Mouse (Mus musculus) C2C12 (cell line): ENCODE data around the gene Clk1. TPM values are rescaled to one million over a fixed set of nuclear protein-coding genes. Genes with fewer than 3 reads are reported as not detected.

Experiments
- H3K27me3 ChIP-seq: one replicate; pipeline ENCODE4 v1.6.1; 2011; ENCODE audit not compliant: control insufficient read depth, insufficient read depth, insufficient read length
- H3K36me3 ChIP-seq: one replicate; pipeline ENCODE4 v1.6.1; 2011; ENCODE audit not compliant: control insufficient read depth, insufficient read depth
- H3K4me3 ChIP-seq: one replicate; pipeline ENCODE4 v1.5.1; 2011; ENCODE audit warnings: mild to moderate bottlenecking, control low read depth; ENCODE audit not compliant: poor library complexity, insufficient read depth, severe bottlenecking
- H3K79me2 ChIP-seq: one replicate; pipeline ENCODE4 v1.6.1; 2011; ENCODE audit not compliant: control insufficient read depth, insufficient read depth
- H3K79me3 ChIP-seq: one replicate; pipeline ENCODE4 v1.6.1; 2011; ENCODE audit warnings: low read depth, control low read depth
- H3ac ChIP-seq: one replicate; pipeline ENCODE3; 2011; ENCODE audit warnings: low read depth; ENCODE audit not compliant: control insufficient read depth, insufficient read length
- CEBPB ChIP-seq: IDR thresholded peaks from one replicate; pipeline ENCODE4 v1.6.1; 2011; ENCODE audit warnings: low read depth, mild to moderate bottlenecking, control low read depth, moderate library complexity
- CTCF ChIP-seq: IDR thresholded peaks from one replicate; pipeline ENCODE4 v1.5.1; 2011; ENCODE audit not compliant: control insufficient read depth, insufficient read depth, insufficient read length
- FOSL1 ChIP-seq: IDR thresholded peaks from one replicate; pipeline ENCODE4 v1.8.0; 2011; ENCODE audit warnings: mild to moderate bottlenecking, low read length; ENCODE audit not compliant: poor library complexity, insufficient read depth, severe bottlenecking
- MAX ChIP-seq: IDR thresholded peaks from one replicate; pipeline ENCODE4 v1.6.1; 2011; ENCODE audit warnings: mild to moderate bottlenecking, control low read depth
- MYOD1 ChIP-seq: IDR thresholded peaks from one replicate; pipeline ENCODE4 v1.6.1; 2011; ENCODE audit warnings: low read depth; ENCODE audit not compliant: control insufficient read depth, insufficient read length
- MYOG ChIP-seq: IDR thresholded peaks from one replicate; pipeline ENCODE4 v1.6.1; 2011; ENCODE audit not compliant: control insufficient read depth, insufficient read length; ENCODE audit errors: extremely low read depth
- USF1 ChIP-seq: IDR thresholded peaks from one replicate; pipeline ENCODE4 v1.6.1; 2011; ENCODE audit warnings: low read depth, mild to moderate bottlenecking, control low read depth, moderate library complexity
- long read RNA-seq, 2 experiments: library from polyadenylated mRNA; unstranded; transcript quantifications; one replicate each; pipeline ENCODE4 v2.0.0; 2019 to 2020
- polyA plus RNA-seq: library from polyadenylated mRNA; unstranded; fragments of >200 nt; fragmentation: generic; extraction: Trizol; gene quantifications from one replicate; pipeline ENCODE4 v1.2.1, GENCODE M21; 2012; ENCODE audit warnings: missing spikeins

Gene Clk1
- 16.6 TPM for polyA plus RNA-seq
- long read RNA-seq, experiment 1, transcript Clk1-210 (12 exons, 1,705 nt): minor isoform, 10 of 34 reads
- long read RNA-seq, experiment 1, transcript Clk1-201 (13 exons, 1,796 nt): major isoform, 15 of 34 reads
- long read RNA-seq, experiment 1, partial matches to known transcripts: 3 of 34 reads
- long read RNA-seq, experiment 1, other reads (novel, unspliced or antisense): 5 of 34 reads
- long read RNA-seq, experiment 2, full-length matches to known transcripts: 91 of 98 reads
- long read RNA-seq, experiment 2, partial matches to known transcripts: 1 of 98 reads
- long read RNA-seq, experiment 2, other reads (novel, unspliced or antisense): 6 of 98 reads

DNA sequence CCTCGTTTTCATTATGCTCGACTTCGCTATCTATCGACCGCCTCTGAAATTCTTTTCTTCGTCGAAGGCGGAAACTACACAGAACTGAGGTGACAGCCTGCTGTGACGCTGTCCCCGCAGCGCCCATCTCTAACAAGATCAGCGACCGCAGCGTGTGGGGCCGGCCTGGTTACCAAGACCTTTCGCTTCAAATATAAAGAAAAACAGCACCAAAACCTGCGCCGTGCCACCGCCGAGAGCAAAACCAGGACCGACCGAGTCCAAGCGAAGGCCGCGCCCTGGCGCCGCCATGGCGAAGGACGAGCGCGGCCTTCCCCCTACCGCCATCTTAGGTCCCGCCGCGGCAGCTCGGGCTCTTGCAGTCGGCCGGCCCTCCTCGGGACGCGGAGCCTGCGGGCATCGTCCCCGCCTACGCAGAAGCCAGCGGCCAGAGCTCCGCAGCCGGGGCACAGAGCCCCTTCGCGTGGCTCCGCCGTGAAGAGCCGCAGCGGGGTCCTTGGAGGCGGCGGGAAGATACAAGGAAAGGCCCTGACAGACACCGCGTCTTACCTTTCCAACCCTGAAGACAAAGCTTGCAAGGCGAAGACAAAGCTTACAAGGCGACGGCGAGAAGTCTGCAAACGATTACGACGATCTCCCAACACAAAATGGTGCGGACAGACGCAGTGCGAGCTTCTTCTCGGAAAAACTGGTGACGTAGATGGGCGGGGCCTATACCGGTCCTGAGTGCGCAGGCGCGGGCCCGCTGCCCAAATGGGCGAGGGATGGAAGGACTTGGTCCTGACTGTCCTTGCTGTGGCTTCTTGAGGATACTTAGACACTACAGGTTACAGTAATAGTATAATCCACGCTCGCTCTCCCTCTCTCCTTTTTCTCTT is at the start of gene Clk1:
Gene Clk1 (minus strand): TSS at position 696 of the 878 bp plus-strand sequence.
- Histone ChIP-seq H3K27me3 (no peaks in the 10 kb centered on the region), H3K79me3 (peaks cover 50% of the 10 kb centered on the region), H3K79me2 (peaks cover 53% of the 10 kb centered on the region), H3K4me3 (peak within 1 kb of the TSS; percentile 99), H3K36me3 (peaks cover 38% of the 10 kb centered on the region), H3ac (peak within 1 kb of the TSS; percentile 99)
- no peak for TF ChIP-seq MYOD1
- TF ChIP-seq FOSL1: no peak
- TF ChIP-seq MYOG: no peak
- TF ChIP-seq CTCF: no peak
- no peak for TF ChIP-seq USF1
- no peak for TF ChIP-seq CEBPB
- no peak for TF ChIP-seq MAX

DNA sequence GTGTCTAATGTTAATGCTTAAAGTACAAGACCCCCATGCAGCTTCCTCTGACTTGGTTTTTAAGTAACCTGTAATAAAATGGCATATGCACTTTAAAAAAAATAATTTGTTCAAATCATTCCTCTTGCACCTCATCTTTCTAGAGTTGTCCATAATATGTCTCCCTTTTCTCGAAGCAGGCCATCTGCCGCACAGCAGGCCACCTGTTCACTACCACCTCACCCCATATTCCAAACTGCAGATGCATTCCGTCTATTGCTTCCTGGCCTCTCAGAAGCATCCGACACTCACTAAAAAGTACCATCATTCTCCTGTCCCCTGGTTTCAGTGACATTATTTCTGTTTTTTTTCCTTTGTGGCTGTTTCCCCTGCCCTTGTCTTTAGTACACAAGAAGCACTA is 41.7 kb upstream of the Clk1 start:
- Histone ChIP-seq H3K36me3 (peaks cover 84% of the 10 kb centered on the region), H3K27me3 (no peaks in the 10 kb centered on the region), H3K79me3 (no peaks in the 10 kb centered on the region), H3K79me2 (no peaks in the 10 kb centered on the region), H3K4me3 (no peak overlapping the region), H3ac (no peak overlapping the region)
- TF ChIP-seq FOSL1 (no peak), MYOG (no peak), CTCF (no peak), MAX (no peak), MYOD1 (no peak), USF1 (no peak), CEBPB (no peak)

DNA sequence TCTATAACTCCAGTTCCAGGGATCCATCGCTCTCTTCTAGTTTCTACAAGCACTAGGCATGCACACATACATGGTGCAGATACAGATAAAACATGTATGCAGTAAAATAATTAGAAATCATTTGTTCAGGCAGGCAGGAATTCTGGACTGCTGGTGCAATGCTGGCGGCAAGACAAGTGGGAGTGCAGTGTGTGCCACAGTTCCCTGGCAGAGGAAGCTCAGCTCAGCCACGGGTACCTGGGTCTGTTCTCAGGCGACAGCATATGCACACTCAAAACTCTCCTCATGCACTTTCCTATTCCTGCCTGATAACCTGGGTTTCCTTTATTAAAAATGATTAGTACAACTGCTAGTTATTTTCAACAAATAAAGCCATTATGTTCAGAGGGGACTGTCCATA is 41.2 kb upstream of the Clk1 start:
- Histone ChIP-seq H3K4me3 (no peak overlapping the region), H3K27me3 (no peaks in the 10 kb centered on the region), H3K79me3 (no peaks in the 10 kb centered on the region), H3K79me2 (no peaks in the 10 kb centered on the region), H3K36me3 (peaks cover 84% of the 10 kb centered on the region), H3ac (no peak overlapping the region)
- no peak for TF ChIP-seq CTCF
- TF ChIP-seq FOSL1: no peak
- TF ChIP-seq USF1: no peak
- no peak for TF ChIP-seq MYOG
- no peak for TF ChIP-seq CEBPB
- no peak for TF ChIP-seq MAX
- TF ChIP-seq MYOD1: no peak

DNA sequence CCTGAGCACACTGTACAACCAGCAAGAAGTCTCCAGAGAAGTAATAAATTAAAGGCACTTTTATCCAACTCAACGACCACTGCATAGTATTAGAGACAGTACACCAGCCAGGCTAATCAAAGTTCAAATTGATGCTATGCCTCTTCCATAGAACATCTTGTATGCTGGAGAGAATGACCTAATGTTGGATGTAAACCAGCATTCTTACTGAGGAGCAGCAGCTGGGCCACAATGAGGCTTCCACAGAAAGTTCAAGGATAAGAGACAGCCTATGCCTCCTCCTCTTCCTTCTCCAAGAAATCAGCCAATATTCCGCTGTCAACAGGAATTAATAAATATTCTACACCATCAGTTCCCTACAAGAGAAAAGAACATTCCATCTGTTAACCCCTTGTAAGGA is 40.1 kb upstream of the Clk1 start:
- Histone ChIP-seq H3K79me3 (no peaks in the 10 kb centered on the region), H3ac (no peak overlapping the region), H3K4me3 (no peak overlapping the region), H3K27me3 (no peaks in the 10 kb centered on the region), H3K79me2 (no peaks in the 10 kb centered on the region), H3K36me3 (peaks cover 81% of the 10 kb centered on the region)
- TF ChIP-seq FOSL1 (no peak), CTCF (no peak), MYOD1 (no peak)

DNA sequence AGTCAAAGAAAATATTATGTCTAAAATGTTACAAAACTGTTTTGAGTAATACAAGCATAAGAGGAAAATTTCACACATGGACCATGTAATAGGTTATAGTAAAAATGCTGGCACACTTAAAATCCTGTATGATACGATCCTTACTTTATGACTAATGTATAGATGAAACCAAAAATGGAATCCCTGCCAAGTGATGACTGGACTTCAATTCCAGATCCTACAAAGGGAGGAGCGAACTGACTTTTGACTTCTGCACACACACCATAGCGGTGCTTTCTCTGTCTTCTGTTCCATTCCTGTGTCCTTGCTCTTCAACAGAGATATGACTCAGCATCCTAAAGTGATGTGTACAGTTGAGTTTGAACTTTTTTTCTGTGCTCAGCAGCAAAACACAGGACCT is 36.7 kb upstream of the Clk1 start:
- Histone ChIP-seq H3K79me3 (no peaks in the 10 kb centered on the region), H3K27me3 (no peaks in the 10 kb centered on the region), H3K36me3 (peaks cover 93% of the 10 kb centered on the region), H3K4me3 (no peak overlapping the region), H3K79me2 (no peaks in the 10 kb centered on the region), H3ac (no peak overlapping the region)
- TF ChIP-seq CTCF (no peak), MYOG (no peak), USF1 (no peak), CEBPB (no peak), MYOD1 (no peak), MAX (no peak), FOSL1 (no peak)

DNA sequence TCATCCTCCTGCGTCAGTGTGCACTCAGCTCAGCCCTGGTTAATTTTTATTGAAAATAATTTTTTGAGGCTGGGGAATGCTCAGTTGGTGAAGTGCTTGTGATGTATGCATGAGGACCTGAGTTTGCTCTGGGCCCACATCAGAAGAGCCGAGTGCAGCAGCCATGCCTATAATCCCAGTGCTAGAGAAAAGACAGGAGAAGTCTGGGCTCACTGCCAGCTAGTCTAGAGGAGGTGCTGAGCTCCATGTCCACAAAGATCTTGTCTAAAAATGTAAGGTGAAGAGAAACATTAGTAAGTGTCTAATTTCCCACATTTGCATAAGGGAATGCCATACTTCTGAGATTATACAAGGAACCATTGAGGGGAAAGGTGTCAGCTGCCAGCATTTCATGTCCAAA is 35.0 kb upstream of the Clk1 start:
- H3K79me2 ChIP-seq: no peaks in the 10 kb centered on the region
- H3ac ChIP-seq: no peak overlapping the region
- no peak for TF ChIP-seq FOSL1
- no peak for TF ChIP-seq MAX
- TF ChIP-seq USF1: no peak
- TF ChIP-seq CEBPB: no peak
- TF ChIP-seq MYOD1: no peak
- H3K79me3 ChIP-seq: no peaks in the 10 kb centered on the region
- H3K4me3 ChIP-seq: no peak overlapping the region
- peaks cover 90% of the 10 kb centered on the region for H3K36me3 ChIP-seq
- H3K27me3 ChIP-seq: no peaks in the 10 kb centered on the region
